Mouse (Mus musculus): ENCODE measurements around the gene Col7a1. TPM values are rescaled to one million over a fixed set of nuclear protein-coding genes. Genes with fewer than 3 reads are reported as not detected.
A peak's percentile ranks its signal among the peaks of the same experiment; 100 is the strongest.

Col7a1 gene
- 1.2 and 1.4 TPM in 2 replicates for polyA plus RNA-seq (2015; fragmentation: Nextera tagmentation; extraction: Ambion mirVana)

- peaks cover 27% of the 10 kb centered on the region for H3K27me3 ChIP-seq
- 7% methylated on average over 15 of the region's 15 CpGs for WGBS
Observed at GRCm38 (mm10) chr9:108953081-108953636, at the start of gene Col7a1. Col7a1 (plus strand) TSS chr9:108953586.

DNA sequence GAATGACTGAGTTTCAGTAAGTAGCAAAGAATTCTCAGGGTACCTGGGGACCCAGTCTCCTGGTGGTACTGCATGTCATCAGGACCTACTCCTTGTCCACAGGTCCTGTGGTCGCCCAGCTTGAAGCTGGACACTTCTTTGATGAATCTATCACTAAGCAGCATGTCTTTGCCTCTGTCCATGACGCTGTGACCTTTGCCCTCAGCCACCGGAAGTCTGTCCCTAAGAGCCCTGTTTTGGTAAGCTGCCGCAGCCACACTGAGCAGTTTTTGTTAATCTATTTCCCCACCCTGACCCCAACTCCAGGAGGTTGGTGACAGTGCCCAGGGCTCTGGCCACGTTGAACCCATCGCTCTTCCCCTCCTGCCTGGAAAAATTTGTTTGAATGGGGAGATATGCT is 41.1 kb upstream of the Col7a1 start:
- no peak for ATAC-seq (replicated peaks; ENCODE audit: insufficient number of reproducible peaks, insufficient read depth, low FRiP score, low read depth)
- H3K4me1 ChIP-seq (replicated peaks) = 0 out of 2 replicates have a peak, but pooled peaks cover 2% of the 10 kb centered on the region
- H3K4me2 ChIP-seq = no peak overlapping the region
- no peak overlapping the region for H3K9ac ChIP-seq
- no peaks in the 10 kb centered on the region for H3K27me3 ChIP-seq
- no peaks in the 10 kb centered on the region for H3K9me3 ChIP-seq (replicated peaks)
- WGBS = 62% methylated on average over 6 of the region's 6 CpGs
- H3K4me3 ChIP-seq = no peak overlapping the region
- H3K27ac ChIP-seq = no peak overlapping the region
- H3K36me3 ChIP-seq = no peaks in the 10 kb centered on the region

More at GRCm38 (mm10) chr9:108953081-108953636, at the start of gene Col7a1:
- Histone ChIP-seq H3K9me3 (replicated peaks) (no peaks in the 10 kb centered on the region), H3K4me1 (replicated peaks) (peaks cover 31% of the 10 kb centered on the region), H3K4me2 (peak within 1 kb of the TSS; percentile 55), H3K9ac (no peak within 1 kb of the TSS), H3K4me3 (peak within 1 kb of the TSS; percentile 29), H3K36me3 (peaks cover 27% of the 10 kb centered on the region), H3K27ac (no peak within 1 kb of the TSS)
- ATAC-seq (replicated peaks; ENCODE audit: insufficient number of reproducible peaks, insufficient read depth, low FRiP score, low read depth) = no peak

DNA sequence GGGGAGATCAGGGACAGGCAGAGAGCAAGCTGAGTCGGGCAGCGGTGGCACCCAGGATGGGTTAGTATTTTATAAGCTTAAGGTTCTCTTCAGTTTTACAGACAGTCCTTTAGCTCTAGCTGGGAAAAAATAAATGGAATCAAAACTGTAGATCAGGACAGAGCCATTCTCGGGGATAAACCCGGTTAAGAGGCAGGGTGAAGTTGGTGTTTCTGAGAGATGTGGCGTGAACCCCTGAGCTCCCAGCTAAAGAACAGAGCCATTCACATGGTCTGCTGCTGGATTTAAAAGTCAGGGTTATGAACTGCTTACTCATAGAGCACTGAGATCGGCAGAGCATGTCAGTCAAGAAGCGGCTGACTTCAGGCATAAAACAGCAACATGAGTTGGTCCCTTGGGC is 40.2 kb upstream of the Col7a1 start:
- Histone ChIP-seq H3K9ac (no peak overlapping the region), H3K27me3 (no peaks in the 10 kb centered on the region), H3K4me1 (replicated peaks) (0 out of 2 replicates have a peak, but pooled peaks cover 2% of the 10 kb centered on the region), H3K27ac (no peak overlapping the region), H3K9me3 (replicated peaks) (no peaks in the 10 kb centered on the region), H3K4me2 (no peak overlapping the region), H3K4me3 (no peak overlapping the region), H3K36me3 (no peaks in the 10 kb centered on the region)
- no peak for ATAC-seq (replicated peaks; ENCODE audit: insufficient number of reproducible peaks, insufficient read depth, low FRiP score, low read depth)
- WGBS = 80% methylated on average over 7 of the region's 7 CpGs

- Histone ChIP-seq H3K9ac (no peak overlapping the region), H3K36me3 (no peaks in the 10 kb centered on the region), H3K9me3 (replicated peaks) (no peaks in the 10 kb centered on the region), H3K4me2 (no peak overlapping the region), H3K27ac (no peak overlapping the region), H3K4me1 (replicated peaks) (0 out of 2 replicates have a peak, but pooled peaks cover 2% of the 10 kb centered on the region), H3K4me3 (no peak overlapping the region), H3K27me3 (no peaks in the 10 kb centered on the region)
- 75% methylated on average over 10 of the region's 10 CpGs for WGBS
- no peak for ATAC-seq (replicated peaks; ENCODE audit: insufficient number of reproducible peaks, insufficient read depth, low FRiP score, low read depth)
Observed at GRCm38 (mm10) chr9:108913621-108914020, 39.8 kb upstream of the Col7a1 start.

DNA sequence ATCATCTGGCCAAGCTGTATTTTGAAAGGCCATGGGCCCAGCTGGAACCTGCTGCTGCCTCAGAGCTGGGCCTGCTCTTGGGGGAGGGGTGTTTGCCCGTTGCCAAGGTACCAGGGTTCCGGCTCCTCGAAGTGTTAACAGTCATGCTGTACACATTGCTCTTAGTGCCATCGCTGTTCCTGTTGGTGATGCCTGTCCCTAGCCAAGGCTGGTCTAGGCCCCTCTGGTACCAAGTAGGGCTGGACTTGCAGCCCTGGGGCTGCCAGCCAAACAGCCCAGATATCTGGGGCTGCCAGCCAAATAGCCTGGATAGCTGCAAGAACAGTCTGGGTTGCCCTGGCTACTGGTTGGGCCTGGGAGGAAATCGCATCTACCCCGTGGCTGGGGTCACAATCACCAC is 38.9 kb upstream of the Col7a1 start, which contains the start of gene Tmem89:
Gene Tmem89 (plus strand): TSS at position 129 of the 400 bp plus-strand sequence.
- Histone ChIP-seq H3K27me3 (no peaks in the 10 kb centered on the region), H3K4me2 (no peak within 1 kb of the TSS), H3K9ac (no peak within 1 kb of the TSS), H3K4me3 (no peak within 1 kb of the TSS), H3K27ac (no peak within 1 kb of the TSS), H3K9me3 (replicated peaks) (no peaks in the 10 kb centered on the region), H3K36me3 (no peaks in the 10 kb centered on the region), H3K4me1 (replicated peaks) (0 out of 2 replicates have a peak, but pooled peaks cover 2% of the 10 kb centered on the region)
- WGBS = 67% methylated on average over 6 of the region's 6 CpGs
- no peak; the same call in 1 of the 2 replicates for ATAC-seq (replicated peaks; ENCODE audit: insufficient number of reproducible peaks, insufficient read depth, low FRiP score, low read depth)

DNA sequence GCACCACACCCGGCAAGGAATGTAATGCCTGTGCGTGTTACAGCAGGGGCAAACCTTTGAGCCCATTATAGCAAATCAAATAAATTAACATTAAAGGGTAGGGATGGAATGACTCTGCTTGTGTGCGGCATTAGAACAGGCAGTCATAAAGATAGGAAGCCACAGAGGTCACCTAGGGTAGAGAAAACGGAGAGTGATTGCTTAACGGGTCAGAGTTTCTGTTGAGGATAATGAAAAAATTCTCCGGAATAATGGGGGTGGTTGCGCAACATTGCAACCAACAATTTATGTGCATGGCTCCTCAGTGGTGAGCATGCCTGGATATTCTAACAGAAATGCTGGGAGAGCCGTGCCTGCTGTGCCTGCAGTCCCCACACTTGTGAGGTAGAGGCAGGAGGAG is 27.5 kb upstream of the Col7a1 start:
- Histone ChIP-seq H3K9me3 (replicated peaks) (no peaks in the 10 kb centered on the region), H3K27me3 (peaks cover 10% of the 10 kb centered on the region)
- WGBS = 67% methylated on average over 8 of the region's 8 CpGs

DNA sequence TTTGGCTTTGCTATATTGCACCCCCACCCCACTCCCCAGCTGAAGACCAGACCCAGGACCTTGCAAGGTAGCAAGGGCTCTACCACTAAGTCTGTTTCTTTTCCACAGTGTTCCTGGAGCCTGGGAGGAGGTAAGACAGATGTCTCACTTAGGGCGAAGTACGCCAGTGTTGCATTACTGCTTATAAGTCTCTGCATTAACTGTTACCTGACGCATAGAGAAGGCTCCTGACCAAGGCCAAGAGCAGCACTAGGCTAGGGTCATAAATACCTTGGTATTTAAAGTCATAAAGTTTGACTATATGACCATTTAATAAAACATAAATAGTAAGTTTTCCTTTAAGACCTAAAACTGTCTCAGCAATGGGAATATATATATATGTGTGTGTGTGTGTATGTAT is 25.0 kb upstream of the Col7a1 start:
- Histone ChIP-seq H3K36me3 (no peaks in the 10 kb centered on the region), H3K4me3 (no peak overlapping the region), H3K27me3 (peaks cover 6% of the 10 kb centered on the region; the same call in 1 of the 2 replicates), H3K27ac (no peak overlapping the region), H3K4me2 (no peak overlapping the region), H3K4me1 (replicated peaks) (no peaks in the 10 kb centered on the region), H3K9me3 (replicated peaks) (no peaks in the 10 kb centered on the region), H3K9ac (no peak overlapping the region)
- ATAC-seq (replicated peaks; ENCODE audit: insufficient number of reproducible peaks, insufficient read depth, low FRiP score, low read depth) = no peak
- WGBS = 84% methylated on average over 3 of the region's 3 CpGs

More for the DNA sequence above, 27.5 kb upstream of the Col7a1 start:
- no peak overlapping the region for H3K4me3 ChIP-seq
- H3K9ac ChIP-seq = no peak overlapping the region
- H3K4me2 ChIP-seq = no peak overlapping the region
- no peak for ATAC-seq (replicated peaks; ENCODE audit: insufficient number of reproducible peaks, insufficient read depth, low FRiP score, low read depth)
- no peaks in the 10 kb centered on the region for H3K4me1 ChIP-seq (replicated peaks)
- no peaks in the 10 kb centered on the region for H3K36me3 ChIP-seq
- no peak overlapping the region for H3K27ac ChIP-seq

GRCm38 (mm10) chr9:108935991-108936390 is 17.4 kb upstream of the Col7a1 start:
- Histone ChIP-seq H3K9me3 (replicated peaks) (no peaks in the 10 kb centered on the region), H3K4me3 (peak overlapping the region; percentile 74), H3K27me3 (no peaks in the 10 kb centered on the region), H3K27ac (no peak overlapping the region), H3K36me3 (peaks cover 30% of the 10 kb centered on the region), H3K4me2 (peak overlapping the region; percentile 40), H3K9ac (no peak overlapping the region), H3K4me1 (replicated peaks) (0 out of 2 replicates have a peak, but pooled peaks cover 6% of the 10 kb centered on the region)
- WGBS = 12% methylated on average over 3 of the region's 3 CpGs
- no peak for ATAC-seq (replicated peaks; ENCODE audit: insufficient number of reproducible peaks, insufficient read depth, low FRiP score, low read depth)

GRCm38 (mm10) chr9:108936418-108937364 is 16.7 kb upstream of the Col7a1 start, which contains the start of gene Uqcrc1:
Uqcrc1 (plus strand) TSS chr9:108936633.
- Histone ChIP-seq H3K4me3 (peak within 1 kb of the TSS; percentile 74), H3K9me3 (replicated peaks) (no peaks in the 10 kb centered on the region), H3K4me1 (replicated peaks) (0 out of 2 replicates have a peak, but pooled peaks cover 6% of the 10 kb centered on the region), H3K36me3 (peaks cover 37% of the 10 kb centered on the region), H3K9ac (peak within 1 kb of the TSS; percentile 88), H3K4me2 (peak within 1 kb of the TSS; percentile 59), H3K27me3 (no peaks in the 10 kb centered on the region), H3K27ac (peak within 1 kb of the TSS; percentile 86)
- under 1% methylated on average over 58 of the region's 58 CpGs for WGBS
- peak; percentile 91 for ATAC-seq (replicated peaks; ENCODE audit: insufficient number of reproducible peaks, insufficient read depth, low FRiP score, low read depth)

- no peak overlapping the region for H3K9ac ChIP-seq
- H3K4me1 ChIP-seq (replicated peaks) = peaks cover 20% of the 10 kb centered on the region
- no peak overlapping the region for H3K4me2 ChIP-seq
- H3K36me3 ChIP-seq = peaks cover 93% of the 10 kb centered on the region
- H3K4me3 ChIP-seq = no peak overlapping the region
- H3K27ac ChIP-seq = no peak overlapping the region
- WGBS = 64% methylated on average over 9 of the region's 9 CpGs
- H3K27me3 ChIP-seq = no peaks in the 10 kb centered on the region
- no peak for ATAC-seq (replicated peaks; ENCODE audit: insufficient number of reproducible peaks, insufficient read depth, low FRiP score, low read depth)
- H3K9me3 ChIP-seq (replicated peaks) = no peaks in the 10 kb centered on the region
Observed at GRCm38 (mm10) chr9:108945111-108945510, 8.3 kb upstream of the Col7a1 start.

GRCm38 (mm10) chr9:108945608-108946007 is 7.8 kb upstream of the Col7a1 start:
- ATAC-seq (replicated peaks; ENCODE audit: insufficient number of reproducible peaks, insufficient read depth, low FRiP score, low read depth) = no peak
- no peaks in the 10 kb centered on the region for H3K27me3 ChIP-seq
- H3K4me3 ChIP-seq = no peak overlapping the region
- H3K9me3 ChIP-seq (replicated peaks) = no peaks in the 10 kb centered on the region
- H3K36me3 ChIP-seq = peaks cover 93% of the 10 kb centered on the region
- no peak overlapping the region for H3K9ac ChIP-seq
- H3K4me2 ChIP-seq = no peak overlapping the region
- WGBS = 85% methylated on average over 5 of the region's 5 CpGs
- no peak overlapping the region for H3K27ac ChIP-seq
- H3K4me1 ChIP-seq (replicated peaks) = peaks cover 21% of the 10 kb centered on the region
